Mouse (Mus musculus) neutrophil, adult 83 days (primary cell): ENCODE results near the gene Fibp. TPM values are rescaled to one million over a fixed set of nuclear protein-coding genes. Genes with fewer than 3 reads are reported as not detected.

ENCODE experiments used
- total RNA-seq, 2 experiments: library from RNA; stranded (reverse); gene quantifications; one replicate each; pipeline ENCODE4 v1.2.4; 2023

Gene Fibp
- 10 to 100 TPM; 47.8 to 53.1 TPM for total RNA-seq

DNA sequence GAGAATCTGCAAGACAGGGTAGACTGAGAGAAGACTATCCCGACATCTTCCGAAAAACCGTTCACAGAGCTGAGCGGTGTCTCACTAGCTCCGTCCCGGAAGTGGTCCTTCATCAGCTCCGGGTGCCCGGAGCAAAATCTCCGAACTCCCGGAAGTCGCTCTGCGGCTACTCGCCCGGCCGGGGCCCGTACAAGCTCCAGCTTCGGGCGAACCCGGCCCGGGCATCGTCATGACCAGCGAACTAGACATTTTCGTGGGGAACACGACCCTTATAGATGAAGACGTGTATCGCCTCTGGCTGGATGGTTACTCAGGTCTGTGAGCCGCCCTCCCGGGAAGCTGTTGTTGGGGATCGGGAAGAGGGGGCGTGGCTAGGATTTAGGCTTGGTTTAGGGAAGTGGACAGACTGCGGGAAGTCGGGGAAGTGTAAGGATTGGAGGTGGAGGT, at the start of gene Fibp:
Gene Fibp, plus strand, starts transcription at position 151 of the 447 bp plus-strand sequence.

DNA sequence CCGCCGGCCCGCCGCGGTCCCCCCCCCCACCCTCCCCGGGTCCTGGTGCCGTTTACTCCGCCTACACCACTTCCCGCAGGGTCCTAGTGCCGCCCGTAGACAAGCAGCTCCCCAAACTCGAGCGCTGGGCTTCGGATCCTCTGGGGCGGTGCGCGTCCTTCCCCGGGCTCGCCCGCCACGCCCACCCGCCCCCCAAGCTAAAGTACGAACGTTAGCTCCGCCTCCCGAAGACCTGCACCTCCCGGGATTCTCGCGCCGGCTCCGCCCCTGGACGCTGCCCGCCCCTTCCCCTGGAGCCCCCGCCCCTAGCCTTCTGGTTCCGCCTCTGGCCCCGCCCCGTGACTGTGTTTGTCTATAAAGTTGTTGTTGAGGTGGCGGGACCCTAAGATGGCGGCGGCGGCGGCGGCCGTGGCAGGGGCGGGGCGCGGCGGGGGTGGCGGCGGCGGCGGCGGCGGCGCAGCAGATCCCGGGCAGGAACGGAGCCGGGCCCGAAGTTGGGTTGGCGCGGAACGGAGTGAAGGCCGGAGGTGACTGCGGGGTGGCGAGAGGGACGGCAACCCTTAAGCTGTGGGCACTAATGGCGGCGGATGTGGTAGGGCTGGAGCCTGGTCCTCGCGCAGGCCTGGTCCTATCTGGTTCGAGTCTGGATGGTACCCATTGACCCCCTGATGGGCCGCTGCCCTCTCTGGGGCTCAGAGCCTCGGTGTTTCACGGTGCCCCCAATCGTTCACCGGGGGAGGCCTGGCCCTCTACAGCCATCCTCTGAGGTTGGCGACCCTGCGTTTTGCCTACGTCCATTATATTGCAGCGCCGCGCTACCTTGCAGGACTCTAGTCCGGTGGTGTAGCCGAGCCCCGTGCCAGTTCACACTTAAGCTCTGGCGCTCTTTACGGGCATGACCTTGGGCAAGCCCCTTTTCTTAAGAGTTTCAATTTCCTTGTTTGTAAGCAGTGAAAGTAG, 35.4 kb upstream of the Fibp start, which contains the start of the genes Drap1 and AI837181:
Gene Drap1, minus strand, starts transcription at position 198 of the 960 bp plus-strand sequence.
Gene AI837181, plus strand, starts transcription at position 363 of the 960 bp plus-strand sequence.

DNA sequence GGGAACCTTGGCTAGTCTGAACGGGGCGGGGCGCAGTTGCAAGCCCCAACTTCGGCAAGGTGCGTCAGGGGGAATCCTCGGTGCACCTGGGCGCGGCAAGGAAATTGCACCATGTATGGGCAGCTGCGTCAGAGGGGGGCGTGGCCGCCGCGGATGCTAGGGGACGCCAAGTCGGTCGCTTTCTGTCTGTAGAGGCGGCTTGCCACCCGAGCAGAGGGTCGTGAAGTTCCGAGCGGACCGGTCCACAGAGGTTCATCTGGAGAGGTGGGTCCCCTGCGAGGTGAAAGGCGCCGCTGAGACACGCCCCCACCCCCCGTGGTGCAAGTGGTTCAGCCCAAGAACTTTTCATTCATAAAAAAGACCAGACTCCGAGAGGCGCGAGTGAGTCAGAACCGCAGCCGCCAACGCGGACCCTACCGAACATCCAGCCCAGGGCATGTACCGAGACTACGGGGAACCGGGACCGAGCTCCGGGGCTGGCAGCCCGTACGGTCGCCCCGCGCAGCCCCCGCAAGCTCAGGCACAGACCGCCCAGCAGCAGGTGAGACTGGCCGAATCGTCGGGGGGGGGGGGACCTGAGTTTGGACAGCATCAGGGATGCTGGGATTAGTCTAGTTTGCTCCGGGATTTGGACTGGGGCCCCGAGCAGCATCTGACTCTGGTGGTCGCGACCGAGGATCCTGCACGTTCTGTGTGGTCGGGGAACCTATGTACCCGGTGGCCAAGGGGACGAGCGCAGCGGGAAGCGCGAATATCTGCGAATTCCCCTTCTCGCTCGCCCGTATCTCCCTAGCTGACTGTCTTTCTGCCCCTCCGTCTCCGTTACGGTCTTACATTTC, 12.7 kb upstream of the Fibp start, which contains the start of gene Fosl1:
Gene Fosl1, plus strand, starts transcription at position 33 of the 839 bp plus-strand sequence.

DNA sequence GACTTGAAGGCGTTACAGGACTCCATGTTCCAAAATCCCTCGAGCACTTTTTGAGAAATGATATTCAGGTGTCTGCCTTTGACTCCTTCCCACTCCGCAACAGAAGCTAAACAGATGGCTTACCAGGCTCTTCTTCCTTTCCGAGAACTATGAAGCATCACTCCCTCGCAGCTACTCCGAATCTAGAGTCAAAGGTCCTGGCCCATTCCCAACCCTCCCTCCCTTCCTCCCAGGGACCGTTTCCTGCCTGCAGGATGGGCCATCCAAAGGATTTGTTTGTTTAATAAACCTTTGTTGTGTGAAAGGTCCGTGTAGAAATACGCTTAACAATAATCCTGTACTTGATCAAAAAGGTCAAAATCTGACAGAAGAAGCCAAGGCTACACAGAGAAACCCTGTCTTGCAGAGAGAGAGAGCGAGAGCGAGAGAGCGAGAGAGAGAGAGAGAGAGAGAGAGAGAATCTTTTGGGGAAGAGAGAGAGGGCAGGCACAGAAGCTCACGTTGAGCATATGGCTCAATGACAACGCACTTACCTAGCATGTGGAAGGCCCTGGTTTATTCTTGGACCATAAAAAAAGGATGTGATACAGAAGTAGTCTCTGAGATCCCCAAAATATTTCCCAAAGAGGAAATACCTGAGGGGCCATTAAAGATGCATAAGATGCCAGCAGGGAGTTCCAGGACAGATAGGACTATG, 2.5 kb upstream of the Fibp start, which contains the start of gene Ccdc85b:
Gene Ccdc85b, minus strand, starts transcription at position 149 of the 697 bp plus-strand sequence.

DNA sequence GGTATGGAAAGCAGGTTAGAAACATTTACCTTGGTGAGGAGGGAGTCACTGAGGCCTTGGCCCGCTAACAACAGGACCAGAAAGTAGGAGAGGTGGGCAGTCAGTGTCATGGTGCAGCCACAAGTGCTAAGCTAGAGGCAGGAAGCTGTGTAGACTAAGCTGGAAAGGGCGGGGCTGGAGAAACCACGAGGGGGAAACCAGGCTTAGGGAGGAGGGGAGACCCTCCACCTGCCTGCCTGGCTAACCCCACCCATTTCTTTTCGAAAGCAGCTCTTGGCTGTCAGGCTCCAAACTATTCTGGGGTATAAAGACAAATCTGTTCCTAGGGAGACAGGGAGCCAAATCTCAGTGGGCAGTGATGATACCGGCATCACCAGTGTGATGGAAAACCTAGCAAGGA, 8.0 kb downstream of the Fibp start, which contains the start of gene Ctsw:
Gene Ctsw, minus strand, starts transcription at position 134 of the 400 bp plus-strand sequence.

DNA sequence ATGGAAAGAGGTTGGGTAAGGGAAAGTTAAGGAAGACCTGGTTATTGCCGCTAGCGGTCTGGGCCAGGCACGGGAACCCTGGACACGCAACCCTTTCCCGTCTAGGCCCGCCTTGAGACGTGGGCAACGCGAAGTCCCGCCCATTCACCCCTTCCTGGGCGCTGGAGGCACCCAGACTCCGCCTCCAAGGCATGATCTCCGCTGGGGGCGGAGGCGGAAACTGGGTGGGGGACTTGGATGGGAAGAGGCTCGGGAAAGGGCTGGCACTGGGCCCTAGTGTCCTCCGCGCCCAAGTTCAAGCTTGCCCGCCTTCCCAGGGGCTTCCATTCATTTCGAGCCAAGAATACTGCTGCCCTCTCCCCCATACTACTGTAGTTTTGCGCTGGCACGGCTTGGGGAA, 13.3 kb downstream of the Fibp start, which contains the start of gene Efemp2:
Gene Efemp2, plus strand, starts transcription at position 235 of the 400 bp plus-strand sequence.

DNA sequence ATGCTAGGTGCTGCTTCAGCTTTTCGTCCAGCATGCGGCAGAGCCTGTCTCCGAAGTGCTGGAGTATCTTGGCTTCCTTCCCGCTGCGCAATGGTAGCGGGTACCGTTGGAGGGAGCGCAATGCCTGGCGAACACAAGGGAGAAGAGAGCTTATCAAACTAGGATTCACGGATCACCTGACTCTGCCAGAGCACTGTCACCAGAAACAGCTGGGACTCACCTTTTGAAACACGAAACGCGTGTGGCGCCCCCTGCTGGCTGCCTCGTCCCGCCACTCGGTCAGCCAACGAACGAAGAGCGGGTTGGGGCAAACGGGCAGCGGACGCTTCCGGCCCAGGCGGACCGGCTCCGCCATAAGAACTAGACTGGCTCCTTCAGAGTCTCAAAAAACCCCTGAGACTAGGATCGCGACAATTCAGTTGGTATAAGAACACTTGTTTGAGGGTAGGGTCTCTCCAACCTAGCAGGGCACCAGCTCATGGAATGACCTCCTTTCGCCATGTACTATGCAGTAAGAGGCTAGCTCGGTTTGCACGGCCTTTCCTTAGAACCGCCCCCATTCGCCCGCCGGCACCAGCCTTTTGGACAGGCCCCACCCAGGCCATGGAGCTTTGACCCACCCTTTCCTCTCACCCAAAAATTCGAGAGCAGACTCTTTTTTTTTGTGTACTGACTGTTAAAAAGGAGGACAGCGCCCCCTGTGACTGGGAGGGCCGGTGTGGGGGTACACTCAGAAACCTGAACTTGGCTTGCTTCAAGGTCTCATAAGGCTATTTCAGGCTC, 27.5 kb downstream of the Fibp start, which contains the start of gene Mus81:
Gene Mus81, minus strand, starts transcription at position 635 of the 783 bp plus-strand sequence.

DNA sequence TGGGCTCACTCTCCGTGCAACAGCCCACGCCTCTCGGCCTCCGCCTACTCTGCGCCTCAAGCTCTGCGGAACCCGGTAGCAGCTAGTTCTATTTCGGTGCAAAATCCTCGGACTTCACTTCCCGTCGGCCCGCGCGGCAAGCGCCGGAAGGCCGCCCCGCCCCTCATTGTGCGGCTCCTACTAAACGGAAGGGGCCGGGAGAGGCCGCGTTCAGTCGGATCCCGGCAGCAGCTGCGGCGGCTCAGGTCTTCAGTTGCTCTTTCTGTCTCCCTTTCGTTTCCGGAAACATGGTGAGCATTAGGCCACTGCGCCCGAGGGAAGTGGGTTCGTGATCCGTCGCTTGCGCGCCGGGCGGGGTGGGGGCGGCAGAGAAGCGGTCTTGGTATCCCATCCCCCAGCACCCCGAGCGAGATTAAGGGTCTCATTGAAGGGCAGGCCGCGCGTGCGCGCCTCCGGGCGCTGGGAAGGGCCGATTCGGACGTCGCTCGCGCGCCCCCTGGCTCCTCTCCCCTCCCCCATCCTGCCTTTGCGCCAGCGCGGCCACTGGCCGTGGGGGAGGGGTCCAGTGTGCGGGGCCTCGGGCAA, 30.0 kb downstream of the Fibp start, which contains the start of gene Cfl1:
Gene Cfl1, plus strand, starts transcription at position 143 of the 585 bp plus-strand sequence.

DNA sequence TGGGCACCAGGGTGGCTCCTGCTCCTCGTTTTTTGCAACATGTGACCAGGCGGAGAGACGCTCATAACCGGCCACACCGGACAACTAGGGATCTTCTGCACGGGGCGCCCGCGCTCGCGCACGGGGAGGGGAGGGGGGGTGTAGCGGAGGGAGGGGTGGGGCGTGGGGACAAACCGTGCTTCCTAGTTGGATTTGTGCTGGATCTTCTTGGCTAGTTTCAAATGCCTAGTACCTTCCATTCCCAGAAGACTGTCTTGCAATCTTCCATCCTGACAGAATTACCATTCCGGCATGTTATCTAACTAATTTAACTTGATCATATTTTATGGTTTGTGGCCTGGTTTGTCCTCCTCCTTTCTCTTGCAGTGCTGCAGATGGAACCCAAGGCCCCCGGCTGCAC, 43.3 kb downstream of the Fibp start, which contains the start of gene 1700020D05Rik:
Gene 1700020D05Rik, minus strand, starts transcription at position 101 of the 400 bp plus-strand sequence.

DNA sequence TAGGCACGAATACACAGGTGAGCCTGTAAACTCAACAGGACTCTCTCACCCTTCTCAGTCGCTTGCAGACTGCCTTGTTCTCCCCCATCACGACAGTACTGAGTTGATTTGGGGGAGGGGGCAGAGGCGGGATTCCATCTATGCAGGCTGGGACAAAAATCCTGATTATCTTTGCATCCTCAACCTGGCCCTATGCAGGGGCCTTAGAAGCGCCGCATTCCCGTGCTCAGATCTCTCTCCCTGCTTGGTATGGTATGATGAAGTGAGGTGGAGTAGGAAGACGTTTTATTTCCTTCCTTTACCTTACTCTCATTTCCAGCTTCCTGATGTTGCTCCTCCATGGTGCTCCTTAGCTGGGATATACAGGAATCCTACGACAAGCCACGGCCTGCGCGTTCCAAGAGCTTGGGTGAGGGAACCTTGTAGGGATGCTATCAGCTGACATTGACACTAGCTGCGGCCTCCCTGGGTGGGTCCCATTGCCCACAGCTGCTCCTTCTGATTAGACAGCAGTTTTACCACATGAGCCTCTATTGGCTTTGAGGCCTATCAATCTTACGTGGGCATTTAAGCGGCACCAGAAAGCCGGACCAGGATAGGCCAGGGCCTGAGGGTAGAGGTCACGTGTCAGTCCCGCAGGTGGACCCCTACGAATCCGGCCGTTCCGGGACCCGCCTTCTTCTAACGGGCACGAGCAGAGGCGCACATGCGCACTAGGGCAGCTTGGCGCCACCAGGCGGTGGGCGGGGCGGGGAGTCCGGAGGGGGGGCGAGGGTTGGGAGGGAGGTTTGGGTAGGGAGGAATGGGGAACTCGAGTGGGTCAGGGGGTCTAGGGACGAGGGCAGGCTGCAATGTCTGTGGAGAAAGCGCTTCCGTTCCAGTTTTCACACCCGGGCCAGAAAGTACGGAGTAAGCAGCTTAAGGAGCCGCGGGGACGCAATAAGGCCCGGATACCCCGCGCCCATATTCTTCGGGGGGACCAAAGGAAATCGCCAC, 49.9 kb downstream of the Fibp start, which contains the start of gene Snx32:
Gene Snx32, minus strand, starts transcription at position 508 of the 996 bp plus-strand sequence.

Other genes with a start within 250 kb of the Fibp start
- gene Pacs1, start 187.5 kb upstream of the Fibp start, total RNA-seq, result 100 to 1,000 TPM in 1 of 2 experiments, 10 to 100 TPM in 1; 91.2 to 101 TPM
- gene Sf3b2, start 165.2 kb upstream of the Fibp start, total RNA-seq, result 100 to 1,000 TPM; 203 to 204 TPM
- gene Gal3st3, start 162.3 kb upstream of the Fibp start, total RNA-seq, result not detected
- not detected for gene Catsper1, start 124.9 kb upstream of the Fibp start, total RNA-seq
- not detected for gene Cst6, start 111.0 kb upstream of the Fibp start, total RNA-seq
- 10 to 100 TPM; 20.3 to 20.6 TPM for gene Eif1ad, start 93.9 kb upstream of the Fibp start, total RNA-seq
- 10 to 100 TPM; 77.5 to 94.0 TPM for gene Banf1, start 93.4 kb upstream of the Fibp start, total RNA-seq
- gene Sart1, start 71.9 kb upstream of the Fibp start, total RNA-seq, result 10 to 100 TPM; 89.1 to 96.6 TPM
- gene Tsga10ip, start 58.1 kb upstream of the Fibp start, total RNA-seq, result not detected
- gene Drap1, start 35.6 kb upstream of the Fibp start, total RNA-seq, result 100 to 1,000 TPM; 104 to 121 TPM
- 10 to 100 TPM; 36.4 to 36.5 TPM for gene AI837181, start 35.5 kb upstream of the Fibp start, total RNA-seq
- 10 to 100 TPM; 37.1 to 40.2 TPM for gene Fosl1, start 13.1 kb upstream of the Fibp start, total RNA-seq
- gene Ccdc85b, start 2.7 kb upstream of the Fibp start, total RNA-seq, result 1 to 10 TPM; 1.6 TPM
- gene Ctsw, start 7.9 kb downstream of the Fibp start, total RNA-seq, result not detected
- 1 to 10 TPM in 1 of 2 experiments, under 1 TPM in 1; 0.53 to 1.8 TPM for gene Efemp2, start 13.3 kb downstream of the Fibp start, total RNA-seq
- 10 to 100 TPM; 17.1 to 18.7 TPM for gene Mus81, start 27.8 kb downstream of the Fibp start, total RNA-seq
- gene Cfl1, start 29.8 kb downstream of the Fibp start, total RNA-seq, result 1,000 to 10,000 TPM; 1,642 to 1,678 TPM
- 1 to 10 TPM; 1.2 to 1.4 TPM for gene 1700020D05Rik, start 43.2 kb downstream of the Fibp start, total RNA-seq
- 1 to 10 TPM; 6.2 to 6.6 TPM for gene Snx32, start 49.9 kb downstream of the Fibp start, total RNA-seq
- gene Ovol1, start 100.0 kb downstream of the Fibp start, total RNA-seq, result under 1 TPM in 1 of 2 experiments, not detected in 1; 0.18 TPM
- gene Ap5b1, start 107.4 kb downstream of the Fibp start, total RNA-seq, result 10 to 100 TPM; 72.1 to 79.9 TPM
- 100 to 1,000 TPM; 164 to 169 TPM for gene Rnaseh2c, start 141.3 kb downstream of the Fibp start, total RNA-seq
- 10 to 100 TPM; 63.2 to 72.7 TPM for gene Kat5, start 149.6 kb downstream of the Fibp start, total RNA-seq
- gene Rela, start 176.9 kb downstream of the Fibp start, total RNA-seq, result 10 to 100 TPM; 72.2 to 81.3 TPM
- 100 to 1,000 TPM; 201 to 208 TPM for gene Sipa1, start 203.1 kb downstream of the Fibp start, total RNA-seq
- 10 to 100 TPM; 80.6 to 97.7 TPM for gene Map3k11, start 228.1 kb downstream of the Fibp start, total RNA-seq
- gene Pcnx3, start 228.3 kb downstream of the Fibp start, total RNA-seq, result 10 to 100 TPM; 81.9 to 82.5 TPM
- under 1 TPM in 1 of 2 experiments, not detected in 1; 0.77 TPM for gene Kcnk7, start 243.8 kb downstream of the Fibp start, total RNA-seq